Mouse (Mus musculus) kidney, adult 9 months (tissue): ENCODE data around the gene Rffl.
"Not testable (repeated sequence)": the region's sequence is repeated elsewhere in the genome, so short reads cannot be mapped to it uniquely, and the experiment has no call there.

Experiments
- DNase-seq: peaks from one replicate; pipeline ENCODE4 v3.0.0; 2022

Gene Rffl

DNA sequence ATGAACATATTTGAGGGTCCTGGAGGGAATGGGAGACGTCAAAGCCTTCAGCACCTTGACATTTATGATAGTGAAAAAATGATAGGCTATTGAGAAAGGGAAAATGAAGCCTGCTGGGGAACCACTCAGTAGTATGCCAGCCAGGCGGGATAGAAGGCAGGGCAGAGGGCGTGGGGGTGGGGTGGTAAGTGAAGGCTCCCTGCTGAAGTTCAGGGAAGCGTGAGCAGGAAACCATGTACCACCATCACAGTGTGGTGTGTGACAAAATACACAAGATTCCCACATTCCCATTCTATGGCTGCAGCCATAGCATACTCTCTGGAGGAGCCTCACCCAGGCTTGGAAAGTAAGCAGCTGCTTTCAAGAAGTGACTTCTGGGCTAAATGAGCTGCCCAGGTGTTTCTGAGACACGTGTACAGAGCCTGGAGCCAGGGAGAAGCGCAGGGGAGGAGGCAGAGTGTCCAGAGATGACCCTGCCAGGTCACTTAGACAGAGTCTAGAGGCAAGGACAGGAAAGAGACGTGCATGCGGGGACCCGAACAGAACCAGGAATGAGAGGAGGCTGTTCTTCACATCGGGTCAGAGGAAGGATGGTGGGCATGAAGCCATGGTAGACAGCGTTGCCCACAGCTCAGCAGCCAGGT, 26.1 kb downstream of the Rffl start:
- no peak for DNase-seq

DNA sequence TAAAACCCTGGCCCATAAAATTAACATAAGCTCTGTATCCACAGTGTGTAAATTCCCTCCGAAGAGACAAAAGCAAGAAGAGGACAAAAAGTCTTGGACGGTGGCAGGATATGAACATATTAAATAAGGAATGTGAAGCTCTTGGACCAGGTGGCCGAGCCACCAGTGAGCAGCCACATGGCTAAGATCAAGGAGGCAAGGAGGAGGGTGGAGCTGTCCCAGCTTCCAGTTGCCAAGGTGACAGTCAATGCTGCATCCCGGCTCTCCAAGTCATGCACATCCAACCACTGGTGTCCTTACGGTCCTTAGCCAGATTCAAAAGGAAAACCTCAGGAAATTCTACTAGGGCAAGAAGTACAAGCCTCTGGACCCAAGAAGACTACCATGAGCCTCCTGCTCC, 32.5 kb downstream of the Rffl start:
- DNase-seq: no peak

- no peak for DNase-seq
These were observed 33.2 kb downstream of the Rffl start for GRCm38 (mm10) chr11:82837848-82838247.

GRCm38 (mm10) chr11:82837192-82837591, 33.8 kb downstream of the Rffl start:
- DNase-seq: no peak

GRCm38 (mm10) chr11:82835616-82836432, 35.2 kb downstream of the Rffl start:
- no peak for DNase-seq

DNA sequence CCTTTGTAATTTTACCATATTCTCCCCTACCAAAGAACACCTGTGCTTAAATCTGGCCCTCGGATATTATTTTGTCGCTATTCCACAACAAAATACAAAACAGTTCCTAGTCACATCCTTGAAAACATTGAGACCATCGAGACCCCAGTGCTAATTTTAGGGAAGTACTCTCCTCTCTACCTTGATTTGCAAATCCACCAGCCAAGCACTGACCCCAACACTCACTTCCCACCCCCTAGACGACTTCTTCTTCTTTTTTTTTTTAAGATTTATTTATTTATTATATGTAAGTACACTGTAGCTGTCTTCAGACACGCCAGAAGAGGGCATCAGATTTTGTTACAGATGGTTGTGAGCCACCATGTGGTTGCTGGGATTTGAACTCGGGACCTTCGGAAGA, 36.7 kb downstream of the Rffl start:
- not testable (repeated sequence) for DNase-seq

- no peak for DNase-seq
These were observed 37.1 kb downstream of the Rffl start for GRCm38 (mm10) chr11:82833929-82834328.

- peak; percentile 84 for DNase-seq
These were observed 38.6 kb downstream of the Rffl start for GRCm38 (mm10) chr11:82832402-82832801.

DNA sequence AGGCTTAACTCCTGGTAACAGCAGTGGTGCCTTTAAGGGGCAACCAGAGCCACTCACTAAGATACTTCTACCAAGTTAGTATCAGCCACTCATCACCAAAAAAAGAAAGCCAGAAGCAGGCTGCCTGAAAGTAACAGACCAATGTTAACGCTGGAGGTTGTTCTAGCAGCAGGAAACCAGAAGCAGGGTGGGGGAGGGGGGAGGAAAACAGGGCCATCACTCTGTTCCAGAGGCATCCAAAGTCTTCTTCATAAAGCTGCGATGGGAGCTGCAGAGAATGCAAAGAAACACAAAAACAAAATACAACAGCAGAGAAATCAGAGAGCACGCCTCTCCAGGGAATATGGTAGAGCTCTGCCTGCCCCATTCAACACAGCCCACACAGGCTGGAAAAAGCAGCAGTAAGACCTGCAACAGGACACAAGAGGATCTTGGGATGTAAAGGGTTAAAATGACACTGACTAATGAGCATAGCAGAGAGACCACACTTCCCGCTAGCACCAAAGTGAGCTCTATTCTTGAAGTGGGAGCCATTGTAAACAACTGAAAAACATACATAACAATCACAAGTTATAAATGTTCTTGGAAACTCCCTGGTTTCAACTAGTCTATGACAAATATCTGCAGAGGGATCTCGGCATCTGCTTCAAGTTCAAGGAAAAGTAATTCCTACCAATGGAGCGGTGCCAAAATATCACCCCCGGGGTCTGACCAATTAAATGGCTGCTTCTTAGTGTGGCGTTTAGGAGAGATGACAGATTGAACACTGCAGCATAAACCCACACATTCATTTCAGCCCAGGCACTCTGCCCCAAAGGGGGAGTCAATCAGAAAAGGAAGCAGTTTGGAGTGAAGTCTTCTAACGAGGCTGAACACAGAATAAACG, 39.8 kb downstream of the Rffl start:
- DNase-seq: no peak

GRCm38 (mm10) chr11:82826818-82827217, 44.2 kb downstream of the Rffl start:
- no peak for DNase-seq

GRCm38 (mm10) chr11:82820788-82821456, 50.1 kb downstream of the Rffl start:
- peak; percentile 45 for DNase-seq

GRCm38 (mm10) chr11:82819350-82819749, 51.7 kb downstream of the Rffl start:
- DNase-seq: peak; percentile 85

GRCm38 (mm10) chr11:82808485-82808884, 62.5 kb downstream of the Rffl start:
- no peak for DNase-seq

- no peak for DNase-seq
These were observed 63.6 kb downstream of the Rffl start for GRCm38 (mm10) chr11:82807370-82807769.

DNA sequence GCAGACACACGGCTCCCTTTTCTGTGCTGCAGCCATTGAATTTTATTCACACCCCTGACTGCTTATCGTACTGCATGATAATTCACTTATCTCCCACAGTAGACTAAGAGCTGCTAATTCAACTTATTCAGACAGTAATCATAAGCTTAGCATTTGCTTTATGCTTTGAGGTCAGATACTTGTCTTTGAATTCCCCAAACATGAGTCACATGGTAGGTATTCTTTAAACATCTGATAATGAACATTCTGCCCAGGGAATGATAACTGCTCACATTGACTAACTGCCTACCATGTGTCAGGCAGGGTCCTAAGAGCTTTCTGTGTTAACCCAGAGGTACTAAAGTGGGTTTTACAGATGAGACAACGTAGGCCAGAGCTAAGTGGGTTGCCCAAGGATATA, 64.4 kb downstream of the Rffl start:
- DNase-seq: no peak

- DNase-seq: no peak
These were observed 87.6 kb downstream of the Rffl start for GRCm38 (mm10) chr11:82783453-82783852.

GRCm38 (mm10) chr11:82782197-82782596, 88.8 kb downstream of the Rffl start:
- DNase-seq: no peak

- DNase-seq: peak; percentile 96
These were observed 89.8 kb downstream of the Rffl start, which contains the start of gene Lig3 for GRCm38 (mm10) chr11:82780983-82781903. Lig3 (plus strand) TSS chr11:82781108.

DNA sequence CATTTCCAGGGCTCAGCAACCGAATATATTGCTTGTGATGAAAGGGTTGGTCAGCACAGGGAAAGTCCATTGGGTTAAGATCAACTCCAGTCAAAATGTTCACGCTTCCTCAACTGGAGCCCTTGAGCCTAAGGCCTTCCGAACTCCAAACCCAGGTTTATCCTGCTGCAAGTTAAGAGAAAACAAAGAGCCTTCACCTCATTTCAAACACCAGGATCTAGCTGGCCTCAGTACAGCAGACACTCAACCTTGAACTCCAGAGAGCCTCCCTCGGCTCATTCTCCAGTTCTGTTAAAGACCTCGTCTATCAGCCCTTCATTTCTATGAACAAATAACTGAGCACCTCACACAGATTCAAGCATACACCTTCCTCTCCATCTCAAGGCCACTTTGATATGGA, 90.9 kb downstream of the Rffl start:
- DNase-seq: no peak

DNA sequence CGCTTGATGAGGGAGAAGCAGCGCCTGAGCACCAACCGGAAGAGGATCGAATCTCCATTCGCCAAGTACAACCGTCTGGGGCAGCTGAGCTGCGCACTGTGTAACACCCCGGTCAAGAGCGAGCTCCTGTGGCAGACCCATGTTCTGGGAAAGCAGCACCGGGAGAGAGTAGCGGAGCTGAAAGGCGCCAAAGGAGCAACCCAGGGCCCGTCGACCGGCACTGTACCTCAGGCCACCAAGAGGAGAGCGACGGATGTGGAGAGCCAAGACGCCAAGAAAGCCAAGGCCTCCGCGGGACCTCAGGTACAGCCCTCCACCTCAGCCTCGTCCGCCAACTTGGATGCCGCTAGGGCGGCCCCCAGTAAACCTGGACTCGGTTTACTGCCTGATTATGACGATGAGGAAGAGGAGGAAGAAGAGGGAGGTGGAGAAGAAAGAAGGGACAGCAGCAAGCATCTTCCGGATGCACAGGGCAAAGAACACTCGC, 106.5 kb downstream of the Rffl start:
- DNase-seq: no peak

DNA sequence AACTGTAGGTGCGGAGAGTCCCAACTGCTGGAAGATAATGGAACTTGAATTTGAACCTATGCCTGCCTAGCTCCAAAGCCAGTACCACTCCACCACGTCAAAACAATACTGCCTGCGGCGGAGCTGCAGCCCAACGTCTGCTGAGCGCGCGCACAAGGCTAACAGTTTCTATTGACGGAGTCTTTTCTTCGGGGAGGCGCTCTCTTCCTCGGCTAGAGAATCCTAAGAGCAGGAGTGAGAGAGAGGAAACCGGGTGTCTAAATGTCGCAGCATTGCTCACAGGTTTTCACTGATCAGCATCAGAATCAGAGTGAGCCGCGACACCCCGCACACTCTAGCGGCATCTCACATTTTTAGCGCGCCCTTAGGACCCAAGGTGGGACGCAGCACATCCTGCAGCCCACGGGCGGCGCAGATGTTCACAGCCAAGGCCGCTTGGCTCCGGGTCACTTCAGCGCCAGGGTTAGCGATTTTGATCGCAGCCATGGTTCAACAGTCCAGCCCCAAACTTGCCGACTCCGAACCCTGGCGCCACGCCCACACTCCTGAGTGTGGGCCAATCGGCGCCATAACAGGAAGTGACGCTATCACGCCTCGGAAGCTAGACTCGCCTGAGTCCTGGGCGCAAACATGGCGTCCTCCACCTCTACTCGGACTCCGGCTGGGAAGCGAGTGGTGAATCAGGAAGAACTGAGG, 107.1 kb downstream of the Rffl start, which contains the start of the genes Cct6b and Zfp830:
Cct6b (minus strand) TSS at position 580 of the 696 bp plus-strand sequence.
Zfp830 (plus strand) TSS at position 604 of the 696 bp plus-strand sequence.
- DNase-seq: peak; percentile 97
